Mouse (Mus musculus): ENCODE measurements around the gene Olfr1474.
"Not testable (repeated sequence)": the region's sequence is repeated elsewhere in the genome, so short reads cannot be mapped to it uniquely, and the experiment has no call there.

DNA sequence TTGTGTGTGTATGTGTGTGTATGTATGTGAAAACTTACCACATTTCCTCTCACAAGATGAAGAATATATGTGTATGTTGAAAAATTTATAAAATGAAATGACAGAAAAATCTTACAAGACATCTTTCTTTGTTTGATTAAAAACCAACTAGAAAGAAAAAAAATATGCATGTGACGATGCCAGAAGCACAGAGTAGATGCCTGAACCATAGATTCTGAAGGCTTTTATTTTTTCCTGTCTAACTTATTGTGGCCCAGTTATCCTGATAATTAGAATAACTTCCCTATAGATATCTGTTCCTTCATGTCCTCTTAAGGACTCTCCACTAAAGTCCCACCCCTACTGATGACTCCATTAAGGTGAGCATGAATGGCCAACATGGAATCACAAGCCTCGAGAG is 26.3 kb upstream of the Olfr1474 start, which contains the start of gene Olfr1471:
- not testable (repeated sequence) for TF ChIP-seq CTCF (IDR thresholded peaks at IDR 0.05; ENCODE audit: extremely low read depth, insufficient read length, insufficient replicate concordance, low read depth, low read length); POLR2A (IDR thresholded peaks at IDR 0.05; ENCODE audit: low read depth, low read length)

Data from small intestine, adult 2 months (tissue).